Mouse (Mus musculus) midbrain, postnatal 0 days (tissue): ENCODE measurements at regions not wholly inside any gene's neighbourhood (a gene's known extent, or its start where the extent isn't known, plus 50 kb on each side); places are given as distances from the start of the nearest gene placed in this dataset.
A peak's percentile ranks its signal among the peaks of the same experiment; 100 is the strongest.

Experiments
- ATAC-seq: fragments of 200-750 bp; cut with Nextera tagmentation; 2 replicates; pipeline ENCODE4 v1.8.0; 2017; ENCODE audit warnings: moderate number of reproducible peaks, mild to moderate bottlenecking, moderate TSS enrichment, moderate library complexity; ENCODE audit not compliant: low FRiP score
- DNase-seq: peaks from one replicate; pipeline ENCODE4 v3.0.0-alpha.2; 2015; ENCODE audit warnings: low spot score
- H3K27ac ChIP-seq: fragments of 300-500 bp; sonication (generic); 2 replicates; pipeline ENCODE4 v1.5.1; 2014; ENCODE audit warnings: low read depth, mild to moderate bottlenecking, low read length, mixed read lengths
- H3K27me3 ChIP-seq: fragments of 300-500 bp; sonication (generic); 2 replicates; pipeline ENCODE4 v1.6.1; 2014; ENCODE audit warnings: low read length, control low read depth, mixed read lengths; ENCODE audit not compliant: insufficient read depth
- H3K36me3 ChIP-seq: fragments of 300-500 bp; sonication (generic); 2 replicates; pipeline ENCODE4 v1.6.1; 2014; ENCODE audit warnings: low read length, control low read depth, mixed read lengths; ENCODE audit not compliant: insufficient read depth
- H3K4me1 ChIP-seq: fragments of 300-500 bp; sonication (generic); 2 replicates; pipeline ENCODE4 v1.6.1; 2014; ENCODE audit warnings: mild to moderate bottlenecking, control low read depth, antibody characterized with exemption, low read length, mixed read lengths; ENCODE audit not compliant: insufficient read depth
- H3K4me2 ChIP-seq: fragments of 300-500 bp; sonication (generic); 2 replicates; pipeline ENCODE4 v1.6.1; 2014; ENCODE audit warnings: low read depth, mild to moderate bottlenecking, low read length, mixed read lengths; ENCODE audit not compliant: poor library complexity, severe bottlenecking
- H3K4me3 ChIP-seq: fragments of 300-500 bp; sonication (generic); 2 replicates; pipeline ENCODE4 v1.5.1; 2014; ENCODE audit warnings: low read depth, mild to moderate bottlenecking, low read length, moderate library complexity
- H3K9ac ChIP-seq: fragments of 300-500 bp; sonication (generic); replicated peaks from 2 replicates; pipeline ENCODE4 v1.6.1; 2014; ENCODE audit warnings: mild to moderate bottlenecking, low read length, moderate library complexity, mixed read lengths; ENCODE audit not compliant: poor library complexity, severe bottlenecking
- H3K9me3 ChIP-seq: fragments of 300-500 bp; sonication (generic); 2 replicates; pipeline ENCODE4 v1.6.1; 2016; ENCODE audit warnings: low read length, control low read depth
- CTCF ChIP-seq: IDR thresholded peaks from 2 replicates; pipeline ENCODE4 v1.5.1; 2016; ENCODE audit warnings: antibody characterized with exemption, mild to moderate bottlenecking
- WGBS: fragments of 180-500 bp; shearing (Covaris S2); extraction: QIAGEN DNeasy Blood & Tissue Kit; methylation state at CpG from one replicate; pipeline ENCODE4 v1.1.7; 2014; 5-methylcytosine and 5-hydroxymethylcytosine counted together

DNA sequence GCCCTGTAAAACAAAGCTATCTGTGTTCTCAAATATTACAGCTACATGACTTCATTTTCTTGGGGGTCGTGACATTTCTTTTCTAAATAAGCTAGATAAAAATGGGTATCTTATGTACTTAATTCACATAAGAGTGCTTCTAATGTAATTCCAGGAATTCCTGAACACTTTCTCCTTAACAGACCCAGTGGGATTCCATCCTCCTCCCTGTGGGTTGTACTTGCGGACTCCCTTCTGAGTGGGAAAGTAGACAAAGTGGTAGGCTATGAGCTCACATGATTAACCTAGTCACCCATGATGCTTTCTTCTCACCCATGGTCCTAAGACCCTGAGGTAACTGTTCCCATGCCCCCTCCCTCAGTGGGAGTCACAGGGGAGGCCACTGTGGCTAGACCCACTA lies 212.7 kb upstream of the Mon1b start:
- WGBS = 86% methylated on average over 2 of the region's 2 CpGs

DNA sequence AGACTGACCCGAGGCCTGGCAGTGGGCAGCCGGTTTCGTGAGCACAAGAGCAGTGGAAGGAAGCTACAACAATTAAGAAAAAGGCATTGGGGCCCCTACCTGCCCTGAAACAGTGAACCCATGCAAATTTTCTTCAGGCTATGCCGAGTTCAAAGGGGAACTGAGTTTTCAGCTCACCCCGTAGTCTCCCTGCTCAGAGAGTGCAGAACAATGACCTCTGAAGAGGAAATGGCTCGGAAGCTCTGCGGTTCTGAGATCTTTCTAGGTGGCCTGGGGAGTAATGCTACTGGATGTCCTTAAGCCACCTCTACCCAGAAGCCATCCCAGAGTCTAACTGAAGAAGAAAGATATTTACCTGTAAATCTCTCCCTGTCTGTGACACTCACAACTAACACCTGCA lies 196.3 kb upstream of the Mon1b start:
- Histone ChIP-seq H3K27me3 (no peaks in the 10 kb centered on the region), H3K9ac (no peak overlapping the region), H3K4me3 (no peak overlapping the region), H3K36me3 (no peaks in the 10 kb centered on the region), H3K4me1 (no peaks in the 10 kb centered on the region), H3K27ac (no peak overlapping the region), H3K9me3 (no peaks in the 10 kb centered on the region), H3K4me2 (no peak overlapping the region)
- DNase-seq (no peak), ATAC-seq (no peak)
- TF ChIP-seq CTCF = no peak
- WGBS = 76% methylated on average over 7 of the region's 7 CpGs

More for the DNA sequence above, 212.7 kb upstream of the Mon1b start:
- Histone ChIP-seq H3K4me2 (no peak overlapping the region), H3K9me3 (no peaks in the 10 kb centered on the region), H3K4me1 (no peaks in the 10 kb centered on the region), H3K27me3 (no peaks in the 10 kb centered on the region), H3K4me3 (no peak overlapping the region), H3K27ac (no peak overlapping the region), H3K9ac (no peak overlapping the region), H3K36me3 (no peaks in the 10 kb centered on the region)
- DNase-seq (no peak), ATAC-seq (no peak)
- no peak for TF ChIP-seq CTCF

DNA sequence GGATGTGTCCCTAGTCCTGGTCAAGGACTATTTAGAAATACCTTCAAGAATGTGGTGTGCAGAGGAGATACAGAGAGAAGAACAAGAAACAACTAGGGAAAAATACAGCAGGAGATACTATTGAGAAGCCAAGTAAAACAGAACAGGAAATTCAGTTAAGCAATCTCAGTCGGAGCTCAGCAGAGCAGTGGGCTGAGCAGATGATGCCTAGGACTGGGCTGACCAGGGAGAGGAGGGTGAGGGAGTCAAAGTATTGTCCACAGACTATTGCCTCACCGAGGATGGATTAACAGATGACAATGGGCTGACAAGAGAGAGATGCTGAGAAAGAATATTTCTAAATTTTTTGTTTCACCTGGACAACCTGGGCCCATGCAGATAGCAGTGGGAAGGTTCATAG lies 181.4 kb upstream of the Mon1b start:
- ATAC-seq = no peak
- Histone ChIP-seq H3K4me2 (no peak overlapping the region), H3K4me1 (no peaks in the 10 kb centered on the region), H3K9me3 (no peaks in the 10 kb centered on the region), H3K4me3 (no peak overlapping the region), H3K27me3 (no peaks in the 10 kb centered on the region), H3K9ac (no peak overlapping the region), H3K27ac (no peak overlapping the region), H3K36me3 (no peaks in the 10 kb centered on the region)
- 85% methylated on average over 2 of the region's 2 CpGs for WGBS
- no peak for TF ChIP-seq CTCF
- no peak for DNase-seq

DNA sequence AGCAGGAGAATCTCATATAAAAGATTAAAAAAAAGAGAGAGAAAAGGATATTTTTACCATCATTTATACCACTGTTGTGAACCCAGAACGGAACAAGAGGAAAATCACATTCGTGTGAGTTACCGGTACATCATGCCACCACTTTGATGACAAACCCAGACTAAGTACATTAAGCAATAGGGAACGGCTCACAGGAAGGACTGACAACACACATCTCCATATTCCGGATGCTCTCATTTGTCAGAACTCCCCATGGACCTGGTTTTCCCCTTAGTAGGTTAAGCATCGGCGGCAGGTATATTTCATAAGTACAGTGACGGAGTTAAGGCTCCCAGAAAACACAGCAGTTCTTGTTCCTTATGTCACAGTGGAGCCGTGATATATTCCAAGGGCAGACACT lies 170.8 kb upstream of the Mon1b start:
- TF ChIP-seq CTCF = no peak
- Histone ChIP-seq H3K27me3 (no peaks in the 10 kb centered on the region), H3K36me3 (no peaks in the 10 kb centered on the region), H3K4me1 (no peaks in the 10 kb centered on the region), H3K9me3 (no peaks in the 10 kb centered on the region), H3K9ac (no peak overlapping the region), H3K4me3 (no peak overlapping the region), H3K4me2 (no peak overlapping the region), H3K27ac (no peak overlapping the region)
- DNase-seq = no peak
- ATAC-seq = no peak
- WGBS = 77% methylated on average over 9 of the region's 9 CpGs

DNA sequence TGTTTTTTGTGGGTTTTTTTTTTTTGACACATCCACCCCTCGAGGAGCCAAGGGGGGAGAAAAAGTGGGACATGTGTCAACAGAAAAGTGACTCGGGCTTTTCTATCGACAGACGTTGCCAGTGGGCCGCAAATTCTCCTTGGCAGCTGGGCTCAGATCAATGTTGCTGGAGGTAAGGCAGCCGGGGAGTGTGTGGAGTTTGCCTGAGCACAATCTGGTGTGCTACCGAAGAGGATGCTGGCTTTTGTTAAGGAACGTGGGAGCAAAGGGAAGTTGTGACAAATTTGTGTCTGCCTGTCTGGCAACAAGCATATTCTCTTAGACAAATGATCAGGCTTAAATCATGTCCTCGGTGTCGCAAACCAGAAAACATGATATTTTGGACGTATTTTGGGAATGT lies 170.2 kb upstream of the Mon1b start:
- H3K4me2 ChIP-seq = no peak overlapping the region
- ATAC-seq (no peak), DNase-seq (peak; percentile 12)
- H3K4me3 ChIP-seq = no peak overlapping the region
- no peaks in the 10 kb centered on the region for H3K36me3 ChIP-seq
- no peak overlapping the region for H3K9ac ChIP-seq
- no peaks in the 10 kb centered on the region for H3K4me1 ChIP-seq
- no peaks in the 10 kb centered on the region for H3K27me3 ChIP-seq
- no peaks in the 10 kb centered on the region for H3K9me3 ChIP-seq
- WGBS = 65% methylated on average over 11 of the region's 11 CpGs
- H3K27ac ChIP-seq = no peak overlapping the region
- no peak for TF ChIP-seq CTCF

DNA sequence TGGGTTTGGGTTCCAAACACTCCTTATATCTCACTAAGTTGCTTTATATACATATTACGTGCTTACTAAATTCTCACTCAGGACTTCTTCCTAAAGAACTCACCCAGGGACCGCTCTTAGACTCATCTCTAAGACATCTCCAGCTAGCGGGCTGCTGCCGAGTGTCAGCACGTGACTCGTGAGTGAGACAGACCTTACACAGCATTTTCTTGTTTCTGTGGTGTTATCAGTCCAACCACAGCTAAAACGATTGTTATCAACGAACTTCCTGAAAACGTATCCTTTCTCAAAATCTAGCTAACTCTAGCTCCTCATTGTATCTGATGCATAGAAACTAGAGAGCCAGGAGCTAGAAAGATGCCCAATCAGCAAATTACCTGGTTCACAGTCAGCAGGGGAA lies 168.7 kb upstream of the Mon1b start:
- Histone ChIP-seq H3K9ac (no peak overlapping the region), H3K4me1 (no peaks in the 10 kb centered on the region), H3K9me3 (no peaks in the 10 kb centered on the region), H3K4me2 (no peak overlapping the region), H3K4me3 (no peak overlapping the region), H3K36me3 (no peaks in the 10 kb centered on the region), H3K27ac (no peak overlapping the region), H3K27me3 (no peaks in the 10 kb centered on the region)
- ATAC-seq = no peak
- TF ChIP-seq CTCF = no peak
- DNase-seq = no peak
- WGBS = 91% methylated on average over 9 of the region's 9 CpGs
